Mouse (Mus musculus): ENCODE measurements around the gene Pde4b.

The Pde4b gene

GRCm38 (mm10) chr4:102539598-102540180, 452.3 kb downstream of the Pde4b start:
- no peak for DNase-seq (ENCODE audit: low spot score)

DNA sequence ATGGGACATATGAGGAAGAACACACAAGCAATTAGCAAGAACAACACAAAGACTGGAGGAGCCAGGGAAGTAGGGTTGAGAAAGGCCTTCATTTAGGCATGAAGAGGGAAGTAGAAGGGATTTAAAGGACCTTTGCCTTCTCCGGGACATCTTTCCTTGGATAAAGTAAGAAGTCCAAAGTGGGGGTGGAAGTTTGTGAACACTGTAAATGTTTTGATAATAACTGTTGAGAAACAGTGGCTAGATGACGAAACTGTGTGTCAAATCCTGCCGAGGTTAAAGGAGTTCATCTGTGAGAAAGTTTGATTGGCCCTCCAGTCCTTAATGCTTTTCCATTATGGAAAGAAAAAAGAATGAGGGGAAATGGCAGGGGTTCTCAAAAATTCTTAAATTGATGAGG, 455.6 kb downstream of the Pde4b start:
- DNase-seq (ENCODE audit: low spot score) = no peak

GRCm38 (mm10) chr4:102545226-102545625, 457.9 kb downstream of the Pde4b start:
- no peak for DNase-seq (ENCODE audit: low spot score)

DNA sequence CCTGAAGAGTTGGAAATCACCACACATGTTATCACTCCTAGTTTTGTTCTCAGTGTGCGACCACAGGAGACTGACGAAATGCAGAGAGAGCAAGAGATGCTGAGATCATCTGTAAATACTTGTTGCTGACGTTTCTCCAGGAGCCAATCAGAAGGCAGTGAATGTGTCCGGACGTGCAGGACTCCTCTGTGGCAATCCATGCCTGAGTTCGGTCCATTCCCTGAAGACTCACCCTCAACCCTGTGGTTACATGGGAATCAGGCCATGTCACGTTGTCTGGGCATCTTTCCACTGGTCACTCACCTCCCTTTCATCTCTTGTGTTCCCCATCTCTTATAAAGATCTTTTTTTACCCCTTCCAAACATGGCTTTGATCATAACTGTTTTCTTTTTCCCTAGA, 468.2 kb downstream of the Pde4b start:
- DNase-seq (ENCODE audit: low spot score) = no peak

- no peak for DNase-seq (ENCODE audit: low spot score)
Observed at GRCm38 (mm10) chr4:102557006-102557405, 469.7 kb downstream of the Pde4b start.

- no peak for DNase-seq (ENCODE audit: low spot score)
Observed at GRCm38 (mm10) chr4:102557508-102558220, 470.3 kb downstream of the Pde4b start.

- DNase-seq (ENCODE audit: low spot score) = no peak
Observed at GRCm38 (mm10) chr4:102558328-102558727, 471.0 kb downstream of the Pde4b start.

DNA sequence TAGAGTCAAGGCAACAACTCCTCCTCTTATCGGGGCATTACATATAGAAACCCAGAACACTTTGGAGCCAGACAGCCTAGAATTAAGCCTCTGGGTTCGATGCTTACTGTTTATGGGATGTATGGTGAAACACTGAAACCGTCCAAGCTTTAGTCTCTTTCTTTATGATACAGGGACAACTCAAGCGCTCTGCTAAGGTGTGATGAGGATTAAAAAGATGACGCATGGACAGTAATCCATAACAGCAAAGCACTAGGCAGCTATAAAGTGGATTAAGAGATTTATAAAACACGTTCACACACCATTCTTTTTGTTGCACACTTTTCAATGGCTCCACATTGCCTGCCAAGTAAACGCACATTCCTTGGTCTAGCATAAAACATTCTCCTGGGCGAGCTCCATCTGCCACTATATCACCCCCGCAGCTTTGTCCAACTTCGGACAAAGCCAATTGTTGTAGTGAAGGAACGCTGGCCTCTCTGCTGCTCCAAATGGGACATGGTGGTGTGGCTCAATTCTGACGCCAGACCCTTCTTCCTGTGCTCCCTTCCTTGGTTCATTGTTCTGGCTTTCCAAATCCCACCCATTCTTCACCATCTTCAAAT, 473.4 kb downstream of the Pde4b start:
- DNase-seq (ENCODE audit: low spot score) = no peak

DNA sequence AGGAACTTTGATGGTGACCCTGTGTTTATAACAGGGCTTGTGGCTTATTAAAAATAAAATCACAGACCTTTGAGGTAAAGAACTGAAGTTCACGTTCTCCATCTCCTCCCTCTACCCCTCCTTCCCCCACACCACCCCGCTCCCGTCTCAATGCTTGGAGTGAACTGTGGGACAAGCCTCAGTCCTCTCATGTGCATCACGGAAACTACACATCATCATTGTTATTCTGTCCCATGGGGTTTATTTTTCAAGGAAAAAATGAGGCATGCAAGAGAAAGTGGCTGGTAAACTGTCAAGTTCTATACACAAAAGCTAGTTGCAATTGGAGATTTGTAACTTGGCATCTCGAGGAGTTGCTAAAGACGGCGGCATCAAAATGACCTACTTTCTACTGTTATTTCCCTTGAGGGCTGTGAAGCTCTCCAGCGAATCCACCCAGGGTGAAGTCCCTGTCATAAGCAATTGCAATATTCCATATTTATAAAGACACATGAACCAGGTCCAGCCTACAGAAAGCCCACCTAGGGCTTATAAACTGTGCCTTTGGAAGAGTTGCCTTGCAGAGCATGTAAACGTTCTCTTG, 476.0 kb downstream of the Pde4b start:
- no peak for DNase-seq (ENCODE audit: low spot score)

DNA sequence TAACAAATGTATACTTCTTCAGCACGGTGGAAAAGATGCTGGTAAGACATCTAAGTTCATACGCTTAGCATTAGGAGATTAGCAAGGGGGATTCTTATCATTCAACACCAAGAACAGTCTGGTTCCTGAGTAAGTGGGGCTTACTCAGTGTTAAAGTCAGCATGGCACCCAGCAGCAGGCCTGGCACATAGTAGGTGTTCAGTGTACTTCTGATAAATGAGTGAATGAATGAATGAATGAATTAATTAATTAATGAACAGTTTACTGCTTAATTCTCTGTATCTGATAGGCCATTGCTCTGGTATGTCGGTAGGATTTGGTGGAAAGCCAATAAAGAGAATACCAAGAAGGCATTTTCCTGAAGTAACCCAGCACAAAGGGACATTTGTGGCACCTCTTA, 476.9 kb downstream of the Pde4b start:
- no peak for DNase-seq (ENCODE audit: low spot score)

DNA sequence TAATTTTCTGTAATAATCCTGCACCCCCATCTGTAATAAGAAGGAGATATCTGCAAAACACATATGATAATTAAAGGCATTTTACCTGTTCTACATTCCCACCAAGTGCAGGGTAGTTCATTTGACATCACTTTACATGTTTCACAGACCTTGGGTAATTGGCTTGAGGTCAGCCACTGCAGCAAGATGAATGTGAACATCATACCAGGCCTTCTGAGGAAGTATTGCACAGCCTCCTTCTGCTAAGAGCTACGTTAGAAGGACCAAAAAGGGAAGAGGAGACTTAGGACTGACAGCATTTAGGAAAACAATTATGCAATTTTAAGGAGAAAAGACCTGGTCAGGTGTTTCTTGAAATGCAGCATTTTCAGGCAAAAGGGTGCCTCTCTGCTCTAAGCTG, 479.1 kb downstream of the Pde4b start:
- DNase-seq (ENCODE audit: low spot score) = no peak

DNA sequence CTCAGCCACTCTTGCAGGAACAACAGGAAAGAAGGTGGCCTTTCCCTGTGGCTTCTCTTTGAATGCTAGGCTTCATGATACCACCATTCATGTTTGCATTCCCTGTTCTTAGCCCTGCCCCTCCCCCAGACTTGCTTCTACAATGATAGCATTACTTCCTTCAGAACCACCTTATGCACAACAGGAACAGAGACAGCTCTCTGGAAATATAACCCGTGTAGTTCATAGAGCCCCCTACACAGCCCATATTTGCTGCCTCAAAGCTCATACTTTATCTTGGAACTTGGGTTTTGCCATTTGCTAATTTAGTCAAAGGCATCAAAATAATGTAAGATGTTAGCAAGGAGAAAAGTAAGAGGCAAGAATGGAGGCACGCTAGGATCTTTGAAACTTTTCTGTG, 479.8 kb downstream of the Pde4b start:
- no peak for DNase-seq (ENCODE audit: low spot score)

DNA sequence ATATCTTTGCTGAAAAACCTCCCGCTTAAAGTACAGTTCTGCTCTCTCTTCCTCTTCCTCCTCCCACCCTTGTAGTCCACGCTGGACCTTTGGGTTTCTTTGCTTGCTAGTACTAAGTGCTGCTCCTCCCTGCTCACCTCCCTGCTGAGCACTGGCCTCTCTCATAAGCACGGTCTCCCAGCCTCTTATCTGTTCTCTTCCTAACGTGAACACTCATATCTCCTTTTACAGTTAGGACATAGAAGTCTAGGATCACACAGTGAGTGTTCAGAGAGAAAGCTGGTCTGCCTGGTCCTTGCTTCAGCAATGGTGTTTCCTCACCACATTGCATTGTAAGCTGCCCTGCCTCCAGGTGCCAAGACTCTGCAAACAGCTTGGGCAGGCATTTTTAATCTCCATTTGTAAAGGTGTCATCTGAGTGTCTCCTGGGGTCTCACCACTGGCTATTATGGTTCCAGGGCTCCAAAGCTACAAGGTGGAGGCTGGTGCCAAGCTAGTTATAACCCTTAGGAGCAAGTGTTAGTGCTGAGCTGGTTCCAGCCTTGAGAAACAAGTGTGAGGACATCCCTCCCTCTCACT, 480.4 kb downstream of the Pde4b start:
- DNase-seq (ENCODE audit: low spot score) = no peak

- DNase-seq (ENCODE audit: low spot score) = peak; percentile 41
Observed at GRCm38 (mm10) chr4:102568591-102568990, 481.2 kb downstream of the Pde4b start.

GRCm38 (mm10) chr4:102569101-102569583, 481.8 kb downstream of the Pde4b start:
- no peak for DNase-seq (ENCODE audit: low spot score)

DNA sequence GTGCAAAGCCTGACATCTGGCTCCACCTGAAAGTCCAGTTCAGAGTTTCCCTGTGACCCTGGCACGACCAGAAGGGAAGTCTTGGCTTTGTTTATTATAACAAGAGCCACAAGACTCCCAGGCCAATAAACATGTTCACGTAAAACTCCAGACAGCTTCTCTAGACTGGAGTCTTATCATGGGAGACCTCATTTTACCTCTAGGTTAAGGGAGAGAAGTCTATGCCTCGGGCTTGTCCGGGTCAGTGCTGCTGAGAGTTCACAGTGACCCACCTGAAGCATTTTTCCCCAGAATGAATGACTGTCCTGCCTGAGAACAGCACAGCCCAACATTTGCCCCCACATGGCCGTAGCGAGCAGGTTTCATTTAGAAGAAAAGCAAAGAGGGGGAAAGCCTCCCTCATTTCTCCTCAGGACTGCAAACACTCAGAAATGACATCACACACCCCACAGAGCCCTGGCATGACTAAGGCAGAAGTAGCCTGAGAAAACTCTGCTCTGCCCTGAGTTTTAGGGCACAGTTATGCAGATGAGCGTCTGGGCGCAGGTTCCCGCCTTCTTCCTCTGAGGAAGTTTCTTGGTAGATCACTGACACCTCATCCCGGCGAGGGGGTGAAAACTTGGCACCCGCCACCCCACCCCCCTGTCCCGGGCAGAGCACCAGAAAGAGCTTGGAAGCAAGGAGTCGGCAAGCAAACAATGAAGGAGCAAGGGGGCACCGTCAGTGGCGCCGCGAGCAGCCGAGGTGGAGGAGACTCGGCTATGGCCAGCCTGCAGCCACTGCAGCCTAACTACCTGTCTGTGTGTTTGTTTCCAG, 482.8 kb downstream of the Pde4b start:
- peak; percentile 23 for DNase-seq (ENCODE audit: low spot score)

- no peak for DNase-seq (ENCODE audit: low spot score)
Observed at GRCm38 (mm10) chr4:102570766-102571411, 483.5 kb downstream of the Pde4b start.

GRCm38 (mm10) chr4:102572031-102572430, 484.7 kb downstream of the Pde4b start:
- no peak for DNase-seq (ENCODE audit: low spot score)

DNA sequence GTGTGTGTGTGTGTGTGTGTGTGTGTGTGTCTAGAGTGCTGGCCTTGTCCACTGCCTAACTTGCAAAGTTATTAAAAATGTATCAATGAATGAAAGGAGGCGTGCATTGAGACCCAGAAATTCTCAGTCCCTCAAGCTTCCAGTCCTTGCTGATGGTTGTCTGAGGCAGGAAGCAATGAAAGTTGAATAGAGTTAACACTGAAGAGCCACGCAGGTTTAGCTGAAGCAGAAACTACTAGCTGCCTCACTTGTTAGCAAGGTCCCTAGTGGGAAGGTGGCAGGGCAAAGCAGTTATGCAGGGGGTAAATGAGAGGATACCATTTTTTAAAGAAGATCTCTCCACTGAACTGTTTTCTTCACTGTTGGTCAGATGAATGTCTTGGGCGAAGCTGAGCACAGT, 485.2 kb downstream of the Pde4b start:
- no peak for DNase-seq (ENCODE audit: low spot score)

GRCm38 (mm10) chr4:102573361-102573781, 486.0 kb downstream of the Pde4b start:
- DNase-seq (ENCODE audit: low spot score) = no peak

DNA sequence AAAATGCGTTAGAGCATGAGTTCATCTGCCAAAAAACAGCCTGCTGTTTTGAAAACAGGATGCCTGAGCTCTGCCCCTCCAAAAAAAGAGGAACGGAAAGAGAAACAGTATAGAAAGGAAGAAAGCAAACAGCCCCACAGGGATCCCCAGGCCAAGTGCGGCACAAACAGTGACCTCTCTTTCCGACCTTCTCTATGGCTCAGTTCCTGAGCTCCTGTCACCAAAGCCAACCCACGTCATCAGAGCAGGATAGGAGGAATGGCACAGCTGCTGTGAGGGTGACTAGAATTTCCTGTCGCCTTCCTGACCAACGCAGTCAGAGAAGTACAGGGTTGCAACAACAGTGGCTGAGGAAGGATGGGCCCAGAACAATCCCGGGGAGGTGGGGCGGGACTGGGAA, 486.9 kb downstream of the Pde4b start:
- DNase-seq (ENCODE audit: low spot score) = peak; percentile 10

All from ovary, adult 18-20 months (tissue).